Mouse (Mus musculus): ENCODE measurements at regions not wholly inside any gene's neighbourhood (a gene's known extent, or its start where the extent isn't known, plus 50 kb on each side); places are given as distances from the start of the nearest gene placed in this dataset.

DNA sequence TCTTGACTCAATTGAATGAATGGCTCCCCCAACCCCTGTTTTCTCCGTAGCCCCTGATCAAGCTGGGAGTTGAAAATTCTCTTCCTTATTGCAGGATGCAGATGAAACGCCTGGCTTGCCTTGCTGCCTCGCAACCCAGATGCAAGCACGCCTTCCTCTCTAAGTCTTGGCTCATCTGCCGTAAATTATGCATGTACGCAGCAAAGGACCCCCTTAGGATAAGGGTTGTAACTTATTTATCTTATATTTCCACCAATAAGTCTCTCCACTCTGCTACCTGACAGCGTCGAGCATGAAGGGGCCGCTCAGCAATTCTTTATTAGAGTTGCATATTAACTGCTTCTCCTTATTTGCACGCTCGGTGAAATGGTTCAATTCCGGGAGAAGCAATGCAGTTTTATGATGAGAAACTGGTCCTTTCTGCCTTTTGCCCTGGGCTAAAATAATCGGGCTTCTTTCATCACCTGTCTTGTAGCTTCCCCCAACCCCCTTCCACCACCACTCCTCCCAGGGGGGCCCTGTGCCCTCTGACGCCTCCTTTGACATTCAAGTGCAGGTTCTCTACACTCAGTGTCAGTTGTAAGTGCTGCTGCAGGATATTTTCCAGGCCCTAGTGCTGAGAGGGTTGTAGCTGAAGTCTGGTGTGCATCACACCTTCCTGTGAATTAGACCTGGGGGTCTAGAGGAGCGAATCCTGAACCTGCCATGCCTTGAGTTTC lies 246.0 kb downstream of the Eipr1 start:
- Histone ChIP-seq H3K27ac (ENCODE audit: low read depth) (no peak overlapping the region), H3K36me3 (replicated peaks; ENCODE audit: control insufficient read depth, insufficient read depth, low read length) (no peaks in the 10 kb centered on the region), H3K4me1 (ENCODE audit: control insufficient read depth, insufficient read depth) (peaks cover 14% of the 10 kb centered on the region; the same call in 1 of the 2 replicates), H3K4me2 (ENCODE audit: low read depth, low read length) (no peak overlapping the region), H3K4me3 (ENCODE audit: low read depth, low read length) (no peak overlapping the region), H3K27me3 (ENCODE audit: control insufficient read depth, insufficient read depth, low read length) (no peaks in the 10 kb centered on the region), H3K9me3 (replicated peaks; ENCODE audit: control insufficient read depth, low read length) (no peaks in the 10 kb centered on the region), H3K9ac (replicated peaks; ENCODE audit: low read depth, low read length) (no peak overlapping the region)
- DNase-seq (ENCODE audit: low spot score) (peak; percentile 27), ATAC-seq (ENCODE audit: insufficient read depth, low read depth) (peak; percentile 68)
- no peak for TF ChIP-seq EP300 (IDR thresholded peaks at IDR 0.05; ENCODE audit: low read depth)
- no peak for TF ChIP-seq CTCF (IDR thresholded peaks at IDR 0.05; ENCODE audit: low read depth)
- WGBS = 45% methylated on average over 15 of the region's 15 CpGs

DNA sequence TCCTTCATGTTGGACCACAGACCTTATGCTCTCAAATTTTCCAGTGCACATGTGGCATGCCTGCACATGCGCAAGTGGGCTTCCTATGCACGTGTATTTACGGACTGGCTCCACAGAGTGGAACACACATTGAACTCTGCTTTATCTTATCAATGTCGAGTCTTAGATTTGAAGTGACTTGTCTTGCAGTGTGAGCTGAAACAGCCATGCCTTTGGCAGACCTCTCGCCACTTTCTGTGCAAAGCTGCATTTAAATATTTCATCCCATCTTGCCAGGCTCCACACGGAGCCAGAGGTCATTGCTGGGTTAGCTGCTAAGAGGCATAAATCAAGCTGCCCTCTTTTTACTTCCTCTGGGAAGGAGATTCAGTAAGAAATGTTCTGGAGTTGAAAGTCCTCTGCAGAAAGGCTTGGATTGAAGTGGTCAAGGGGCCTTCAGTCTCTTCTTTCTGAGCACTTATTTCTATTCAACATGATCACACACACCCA lies 248.4 kb downstream of the Eipr1 start:
- H3K36me3 ChIP-seq (replicated peaks; ENCODE audit: control insufficient read depth, insufficient read depth, low read length) = no peaks in the 10 kb centered on the region
- no peak overlapping the region for H3K27ac ChIP-seq (ENCODE audit: low read depth)
- peaks cover 14% of the 10 kb centered on the region; the same call in 1 of the 2 replicates for H3K4me1 ChIP-seq (ENCODE audit: control insufficient read depth, insufficient read depth)
- H3K9me3 ChIP-seq (replicated peaks; ENCODE audit: control insufficient read depth, low read length) = no peaks in the 10 kb centered on the region
- H3K4me3 ChIP-seq (ENCODE audit: low read depth, low read length) = no peak overlapping the region
- ATAC-seq (ENCODE audit: insufficient read depth, low read depth) (0 out of 2 replicates have a peak, but pooled peaks have one; percentile 6), DNase-seq (ENCODE audit: low spot score) (no peak)
- no peak overlapping the region for H3K9ac ChIP-seq (replicated peaks; ENCODE audit: low read depth, low read length)
- 15% methylated on average over 6 of the region's 6 CpGs for WGBS
- no peaks in the 10 kb centered on the region for H3K27me3 ChIP-seq (ENCODE audit: control insufficient read depth, insufficient read depth, low read length)
- no peak for TF ChIP-seq EP300 (IDR thresholded peaks at IDR 0.05; ENCODE audit: low read depth)
- TF ChIP-seq CTCF (IDR thresholded peaks at IDR 0.05; ENCODE audit: low read depth) = no peak
- H3K4me2 ChIP-seq (ENCODE audit: low read depth, low read length) = no peak overlapping the region

DNA sequence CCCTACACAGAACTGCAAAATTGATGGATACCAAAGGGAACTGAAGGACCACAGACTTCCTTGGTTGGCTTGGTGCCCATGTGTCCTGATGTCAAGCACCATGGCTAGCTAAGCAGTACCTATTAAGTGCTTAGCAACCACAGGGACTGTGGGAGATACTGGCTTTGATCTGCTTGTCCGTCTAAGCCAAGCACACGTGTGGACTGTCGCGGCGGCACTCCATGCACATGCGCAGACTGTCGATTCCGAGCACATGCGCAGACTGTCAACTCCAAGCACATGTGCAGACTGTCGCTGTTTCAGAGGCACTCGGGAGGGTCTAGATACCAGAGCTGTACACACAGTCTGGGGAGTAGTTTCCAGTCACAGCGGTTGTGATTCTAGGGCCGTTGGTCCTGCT lies 252.9 kb downstream of the Eipr1 start:
- TF ChIP-seq EP300 (IDR thresholded peaks at IDR 0.05; ENCODE audit: low read depth) (no peak), CTCF (IDR thresholded peaks at IDR 0.05; ENCODE audit: low read depth) (no peak)
- H3K36me3 ChIP-seq (replicated peaks; ENCODE audit: control insufficient read depth, insufficient read depth, low read length) = no peaks in the 10 kb centered on the region

DNA sequence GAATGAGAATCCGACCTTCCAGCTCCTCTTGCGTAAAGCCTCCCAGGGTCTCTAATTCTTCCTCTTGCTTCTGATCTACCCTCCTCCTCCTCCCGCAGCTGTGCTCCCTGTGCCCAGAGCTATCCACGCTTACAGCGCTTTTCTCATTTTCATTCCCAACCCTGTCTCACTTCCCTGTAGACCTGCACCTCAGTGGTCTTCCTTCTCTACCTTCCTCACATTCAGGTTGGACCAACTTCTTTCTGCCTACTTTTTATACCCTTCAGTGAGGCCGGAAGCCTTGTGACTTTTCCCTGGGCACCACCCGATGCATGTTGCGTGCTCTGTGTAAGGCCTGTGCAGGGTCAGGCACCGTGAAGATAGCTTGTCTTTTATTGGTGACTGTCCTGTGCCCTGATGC lies 263.0 kb downstream of the Eipr1 start:
- no peaks in the 10 kb centered on the region for H3K27me3 ChIP-seq (ENCODE audit: control insufficient read depth, insufficient read depth, low read length)
- H3K4me3 ChIP-seq (ENCODE audit: low read depth, low read length) = no peak overlapping the region
- H3K4me1 ChIP-seq (ENCODE audit: control insufficient read depth, insufficient read depth) = no peaks in the 10 kb centered on the region
- no peak overlapping the region for H3K4me2 ChIP-seq (ENCODE audit: low read depth, low read length)
- no peaks in the 10 kb centered on the region for H3K36me3 ChIP-seq (replicated peaks; ENCODE audit: control insufficient read depth, insufficient read depth, low read length)
- ATAC-seq (ENCODE audit: insufficient read depth, low read depth) (no peak), DNase-seq (ENCODE audit: low spot score) (no peak)
- TF ChIP-seq CTCF (IDR thresholded peaks at IDR 0.05; ENCODE audit: low read depth) = no peak
- no peak for TF ChIP-seq EP300 (IDR thresholded peaks at IDR 0.05; ENCODE audit: low read depth)
- no peak overlapping the region for H3K27ac ChIP-seq (ENCODE audit: low read depth)
- WGBS = 84% methylated on average over 9 of the region's 9 CpGs
- no peak overlapping the region for H3K9ac ChIP-seq (replicated peaks; ENCODE audit: low read depth, low read length)
- H3K9me3 ChIP-seq (replicated peaks; ENCODE audit: control insufficient read depth, low read length) = no peaks in the 10 kb centered on the region

More for the DNA sequence above, 252.9 kb downstream of the Eipr1 start:
- ATAC-seq (ENCODE audit: insufficient read depth, low read depth) = no peak
- peak; percentile 8 for DNase-seq (ENCODE audit: low spot score)
- Histone ChIP-seq H3K27me3 (ENCODE audit: control insufficient read depth, insufficient read depth, low read length) (no peaks in the 10 kb centered on the region), H3K9ac (replicated peaks; ENCODE audit: low read depth, low read length) (no peak overlapping the region), H3K4me3 (ENCODE audit: low read depth, low read length) (no peak overlapping the region), H3K4me2 (ENCODE audit: low read depth, low read length) (no peak overlapping the region), H3K27ac (ENCODE audit: low read depth) (no peak overlapping the region), H3K4me1 (ENCODE audit: control insufficient read depth, insufficient read depth) (peaks cover 8% of the 10 kb centered on the region; the same call in 1 of the 2 replicates), H3K9me3 (replicated peaks; ENCODE audit: control insufficient read depth, low read length) (no peaks in the 10 kb centered on the region)
- 52% methylated on average over 13 of the region's 13 CpGs for WGBS

DNA sequence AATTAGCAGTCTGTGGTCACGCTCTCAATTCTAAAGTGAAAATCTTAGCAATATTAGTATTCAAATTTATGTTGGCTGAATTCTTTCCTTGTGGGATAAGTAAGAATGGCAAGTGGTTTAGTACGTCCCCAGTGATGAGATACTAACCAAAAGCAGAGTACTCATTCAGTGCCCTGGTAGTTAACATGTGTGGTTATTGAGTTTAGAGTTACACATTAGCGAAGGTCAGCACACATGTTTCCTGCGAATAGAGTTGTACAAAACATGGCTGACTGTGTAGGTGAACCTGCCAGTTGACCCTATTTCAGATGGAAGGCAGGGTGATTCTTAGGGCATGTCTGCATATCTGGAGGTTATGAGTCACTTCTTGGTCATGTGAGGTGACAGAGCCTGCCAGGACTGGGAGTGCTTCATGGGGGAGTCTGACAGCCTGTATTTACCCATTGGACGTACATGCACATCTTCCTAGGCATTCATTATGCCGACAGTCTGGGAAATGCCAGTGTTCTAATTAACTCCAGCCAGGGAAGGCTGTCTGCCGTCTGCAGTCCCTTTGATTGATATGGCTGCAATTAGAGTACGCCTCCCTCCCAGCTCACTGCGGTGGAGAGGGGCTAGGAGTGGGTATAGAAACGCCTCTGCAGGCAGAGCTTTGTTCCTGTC lies 263.7 kb downstream of the Eipr1 start:
- Histone ChIP-seq H3K36me3 (replicated peaks; ENCODE audit: control insufficient read depth, insufficient read depth, low read length) (no peaks in the 10 kb centered on the region), H3K9ac (replicated peaks; ENCODE audit: low read depth, low read length) (no peak overlapping the region), H3K4me3 (ENCODE audit: low read depth, low read length) (no peak overlapping the region), H3K27me3 (ENCODE audit: control insufficient read depth, insufficient read depth, low read length) (no peaks in the 10 kb centered on the region), H3K4me1 (ENCODE audit: control insufficient read depth, insufficient read depth) (no peaks in the 10 kb centered on the region), H3K27ac (ENCODE audit: low read depth) (no peak overlapping the region), H3K4me2 (ENCODE audit: low read depth, low read length) (no peak overlapping the region), H3K9me3 (replicated peaks; ENCODE audit: control insufficient read depth, low read length) (no peaks in the 10 kb centered on the region)
- 51% methylated on average over 10 of the region's 10 CpGs for WGBS
- DNase-seq (ENCODE audit: low spot score) (no peak), ATAC-seq (ENCODE audit: insufficient read depth, low read depth) (no peak)
- TF ChIP-seq CTCF (IDR thresholded peaks at IDR 0.05; ENCODE audit: low read depth) (no peak), EP300 (IDR thresholded peaks at IDR 0.05; ENCODE audit: low read depth) (no peak)

Data from heart, postnatal 0 days (tissue).